Mouse (Mus musculus) MEL (cell line): ENCODE measurements at regions not wholly inside any gene's neighbourhood (a gene's known extent, or its start where the extent isn't known, plus 50 kb on each side); places are given as distances from the start of the nearest gene placed in this dataset.
A peak's percentile ranks its signal among the peaks of the same experiment; 100 is the strongest.

Experiments
- DNase-seq: peaks from one replicate; pipeline ENCODE4 v3.0.0; 2011; ENCODE audit warnings: low read depth, low spot score
- H3K27ac ChIP-seq: 2 replicates; pipeline ENCODE4 v1.5.1; 2012; ENCODE audit warnings: low read depth, mild to moderate bottlenecking, control low read depth, low read length, moderate library complexity; ENCODE audit not compliant: control insufficient read depth
- H3K27me3 ChIP-seq, 2 experiments: fragments of 150-350 bp in 1 of 2; sonication (generic) in 1 of 2; 2 replicates each; pipeline ENCODE4 v1.6.1; 2012; ENCODE audit warnings: low read length in 2 of 2, mild to moderate bottlenecking in 2 of 2, improper control_type of control experiment in 1 of 2, moderate library complexity in 1 of 2; ENCODE audit not compliant: insufficient read depth in 2 of 2, control insufficient read depth in 1 of 2
- H3K36me3 ChIP-seq, 2 experiments: 2 replicates each; pipeline ENCODE4 v1.6.1; 2012 to 2014; ENCODE audit warnings: low read length in 2 of 2, improper control_type of control experiment in 1 of 2, inconsistent platforms in 1 of 2, mild to moderate bottlenecking in 1 of 2; ENCODE audit not compliant: insufficient read depth in 2 of 2, control insufficient read depth in 1 of 2
- H3K4me1 ChIP-seq, 2 experiments: fragments of 150-350 bp in 1 of 2; sonication (generic) in 1 of 2; 2 replicates each; pipeline ENCODE4 v1.6.1; 2012; ENCODE audit warnings: low read length in 2 of 2, improper control_type of control experiment in 1 of 2, mild to moderate bottlenecking in 1 of 2; ENCODE audit not compliant: insufficient read depth in 2 of 2, control insufficient read depth in 1 of 2
- H3K4me3 ChIP-seq, 2 experiments: fragments of 150-350 bp in 1 of 2; sonication (generic) in 1 of 2; 2 replicates each; pipeline ENCODE4 v1.5.1; 2012; ENCODE audit warnings: low read depth in 2 of 2, low read length in 2 of 2, mild to moderate bottlenecking in 2 of 2, moderate library complexity in 2 of 2, control low read depth in 1 of 2, improper control_type of control experiment in 1 of 2; ENCODE audit not compliant: control insufficient read depth in 1 of 2, insufficient read depth in 1 of 2
- H3K79me2 ChIP-seq: 2 replicates; pipeline ENCODE4 v1.6.1; 2012; ENCODE audit warnings: mild to moderate bottlenecking, low read length, moderate library complexity; ENCODE audit not compliant: control insufficient read depth, poor library complexity, insufficient read depth
- H3K9ac ChIP-seq: 2 replicates; pipeline ENCODE4 v1.6.1; 2012; ENCODE audit warnings: low read depth, mild to moderate bottlenecking, control low read depth, low read length, moderate library complexity; ENCODE audit not compliant: control insufficient read depth, poor library complexity, severe bottlenecking
- H3K9me3 ChIP-seq: fragments of 150-350 bp; sonication (generic); replicated peaks from 2 replicates; pipeline ENCODE4 v1.6.1; 2012; ENCODE audit warnings: mild to moderate bottlenecking, low read length, improper control_type of control experiment, moderate library complexity; ENCODE audit not compliant: insufficient read depth
- BHLHE40 ChIP-seq: IDR thresholded peaks from 2 replicates; pipeline ENCODE4 v1.6.1; 2012; ENCODE audit warnings: low read depth, mild to moderate bottlenecking, inconsistent platforms, low read length, improper control_type of control experiment, borderline replicate concordance
- CHD2 ChIP-seq: IDR thresholded peaks from 2 replicates; pipeline ENCODE4 v1.6.1; 2011; ENCODE audit warnings: low read length, improper control_type of control experiment
- CTCF ChIP-seq, 3 experiments: IDR thresholded peaks in 2 of 3; conservative IDR thresholded peaks in 1 of 3; 2 replicates each; pipeline ENCODE4 v1.5.1; 2011 to 2012; ENCODE audit warnings: low read length in 3 of 3, low read depth in 2 of 3, mild to moderate bottlenecking in 2 of 3, improper control_type of control experiment in 1 of 3, inconsistent platforms in 1 of 3, mixed read lengths in 1 of 3, moderate library complexity in 1 of 3; ENCODE audit not compliant: control insufficient read depth in 1 of 3, insufficient read depth in 1 of 3, poor library complexity in 1 of 3, severe bottlenecking in 1 of 3
- E2F4 ChIP-seq: IDR thresholded peaks from 2 replicates; pipeline ENCODE4 v1.6.1; 2011; ENCODE audit warnings: low read depth, low read length, improper control_type of control experiment, borderline replicate concordance
- ELF1 ChIP-seq: IDR thresholded peaks from 2 replicates; pipeline ENCODE4 v1.6.1; 2014; ENCODE audit warnings: low read depth, mild to moderate bottlenecking, inconsistent platforms, low read length, improper control_type of control experiment, moderate library complexity
- EP300 ChIP-seq, 2 experiments: IDR thresholded peaks; 2 replicates each; pipeline ENCODE4 v1.6.1; 2011; ENCODE audit warnings: improper control_type of control experiment in 2 of 2, low read length in 2 of 2, low read depth in 1 of 2, mild to moderate bottlenecking in 1 of 2
- GATA1 ChIP-seq: IDR thresholded peaks from 2 replicates; pipeline ENCODE4 v1.6.1; 2011; ENCODE audit warnings: low read depth, low read length, improper control_type of control experiment
- MAFK ChIP-seq: IDR thresholded peaks from 2 replicates; pipeline ENCODE4 v1.6.1; 2011; ENCODE audit warnings: low read depth, mild to moderate bottlenecking, low read length, improper control_type of control experiment, borderline replicate concordance
- MAX ChIP-seq: IDR thresholded peaks from 2 replicates; pipeline ENCODE4 v1.6.1; 2011; ENCODE audit warnings: low read length, improper control_type of control experiment
- MEF2A ChIP-seq: IDR thresholded peaks from 2 replicates; pipeline ENCODE4 v1.6.1; 2014; ENCODE audit warnings: low read depth, mild to moderate bottlenecking, inconsistent platforms, low read length, improper control_type of control experiment; ENCODE audit not compliant: poor library complexity, insufficient replicate concordance, severe bottlenecking; ENCODE audit errors: extremely low read depth
- MYB ChIP-seq: IDR thresholded peaks from 2 replicates; pipeline ENCODE4 v1.6.1; 2011; ENCODE audit warnings: mild to moderate bottlenecking, low read depth, low read length, improper control_type of control experiment
- NELFE ChIP-seq: IDR thresholded peaks from 2 replicates; pipeline ENCODE4 v1.6.1; 2011; ENCODE audit warnings: low read depth, low read length, improper control_type of control experiment
- POLR2A ChIP-seq, 2 experiments: IDR thresholded peaks; 2 replicates each; pipeline ENCODE4 v1.6.1; 2011 to 2012; ENCODE audit warnings: low read length in 2 of 2, mild to moderate bottlenecking in 2 of 2, control low read depth in 1 of 2, improper control_type of control experiment in 1 of 2, low read depth in 1 of 2, moderate library complexity in 1 of 2; ENCODE audit not compliant: control insufficient read depth in 1 of 2, insufficient read depth in 1 of 2, poor library complexity in 1 of 2
- RAD21 ChIP-seq: IDR thresholded peaks from 2 replicates; pipeline ENCODE4 v1.6.1; 2011; ENCODE audit warnings: mild to moderate bottlenecking, low read depth, low read length, improper control_type of control experiment
- RCOR1 ChIP-seq: IDR thresholded peaks from 2 replicates; pipeline ENCODE4 v1.6.1; 2012; ENCODE audit warnings: low read depth, mild to moderate bottlenecking, inconsistent platforms, low read length, improper control_type of control experiment
- SIN3A ChIP-seq: IDR thresholded peaks from 2 replicates; pipeline ENCODE4 v1.6.1; 2012; ENCODE audit warnings: low read length, improper control_type of control experiment, inconsistent platforms
- SMC3 ChIP-seq: IDR thresholded peaks from 2 replicates; pipeline ENCODE4 v1.6.1; 2011; ENCODE audit warnings: low read depth, low read length, improper control_type of control experiment
- TBP ChIP-seq: IDR thresholded peaks from 2 replicates; pipeline ENCODE4 v1.8.0; 2011; ENCODE audit warnings: low read depth, low read length, improper control_type of control experiment
- TCF12 ChIP-seq: IDR thresholded peaks from 2 replicates; pipeline ENCODE4 v1.6.1; 2014; ENCODE audit warnings: low read depth, mild to moderate bottlenecking, inconsistent platforms, low read length, improper control_type of control experiment, moderate library complexity
- UBTF ChIP-seq: IDR thresholded peaks from 2 replicates; pipeline ENCODE4 v1.6.1; 2012; ENCODE audit warnings: low read depth, mild to moderate bottlenecking, inconsistent platforms, low read length, improper control_type of control experiment, moderate library complexity, borderline replicate concordance; ENCODE audit not compliant: insufficient read depth
- USF1 ChIP-seq: IDR thresholded peaks from 2 replicates; pipeline ENCODE4 v1.6.1; 2014; ENCODE audit warnings: low read depth, mild to moderate bottlenecking, inconsistent platforms, low read length, improper control_type of control experiment, moderate library complexity
- USF2 ChIP-seq, 2 experiments: IDR thresholded peaks; 2 replicates each; pipeline ENCODE4 v1.6.1; 2011 to 2012; ENCODE audit warnings: improper control_type of control experiment in 2 of 2, low read length in 2 of 2, borderline replicate concordance in 1 of 2, inconsistent platforms in 1 of 2, low read depth in 1 of 2, mild to moderate bottlenecking in 1 of 2; ENCODE audit not compliant: insufficient read depth in 1 of 2
- ZC3H11A ChIP-seq: IDR thresholded peaks from 2 replicates; pipeline ENCODE4 v1.6.1; 2012; ENCODE audit warnings: low read depth, mild to moderate bottlenecking, inconsistent platforms, low read length, improper control_type of control experiment

DNA sequence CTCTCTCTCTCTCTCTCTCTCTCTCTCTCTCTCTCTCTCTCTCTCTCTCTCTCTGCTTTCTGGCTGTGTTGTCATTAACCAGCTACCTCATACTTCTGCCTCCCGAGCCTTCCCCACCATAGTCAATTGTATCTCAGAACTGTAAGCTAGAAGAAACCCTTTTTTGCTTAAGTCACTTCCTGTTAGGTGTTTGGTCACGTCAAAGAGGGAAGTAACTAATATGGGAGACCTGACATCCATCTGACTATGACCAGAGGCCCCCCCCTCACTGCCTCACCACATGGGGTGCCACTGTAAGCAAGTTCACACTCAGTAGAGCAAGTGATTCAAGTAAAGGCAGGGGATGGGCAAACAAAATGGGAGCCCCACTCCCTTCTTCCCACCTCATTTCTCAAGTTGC is 187.6 kb upstream of the S100g start:
- no peak overlapping the region for H3K4me3 ChIP-seq
- DNase-seq, result peak; percentile 5

DNA sequence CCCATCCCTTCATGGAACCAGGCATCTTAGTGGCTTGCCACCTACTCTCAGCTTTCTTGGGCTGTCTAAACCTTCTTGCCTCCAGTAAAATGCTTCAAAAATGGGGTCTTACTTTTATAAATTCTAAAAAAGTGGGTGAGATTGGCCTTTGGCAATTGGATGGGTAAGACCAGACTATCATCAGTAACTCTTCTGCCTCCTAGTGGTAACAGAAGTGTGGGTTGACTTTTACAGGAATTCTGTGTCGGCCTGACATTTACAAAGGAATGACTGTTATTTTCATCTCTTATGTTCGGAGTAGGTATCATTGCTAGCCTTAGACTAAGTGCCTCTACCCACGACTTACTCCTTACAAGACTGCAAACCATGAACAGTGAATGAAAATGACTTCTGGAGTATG is 180.1 kb upstream of the S100g start:
- Histone ChIP-seq H3K79me2 (no peaks in the 10 kb centered on the region), H3K9ac (no peak overlapping the region), H3K36me3 (no peaks in the 10 kb centered on the region), H3K9me3 (no peaks in the 10 kb centered on the region), H3K27ac (no peak overlapping the region), H3K4me3 (no peak overlapping the region), H3K4me1 (no peaks in the 10 kb centered on the region), H3K27me3 (no peaks in the 10 kb centered on the region)
- peak; percentile 11 for DNase-seq
- TF ChIP-seq RAD21 (peak; percentile 34), ZC3H11A (0 out of 2 replicates have a peak, but pooled peaks have one; percentile 12), SMC3 (peak; percentile 56), USF2 (IDR thresholded peaks at IDR 0.05; ENCODE audit: borderline replicate concordance in 1 of 2, insufficient read depth in 1 of 2, low read depth in 1 of 2, low read length in 2 of 2) (no peak), MAX (no peak), ELF1 (no peak), TBP (no peak), CTCF (IDR thresholded peaks at IDR 0.05 in 2 of 3, conservative IDR thresholded peaks at IDR 0.05 in 1 of 3; ENCODE audit: control insufficient read depth in 1 of 3, insufficient read depth in 1 of 3, low read depth in 2 of 3, low read length in 3 of 3, poor library complexity in 1 of 3, severe bottlenecking in 1 of 3) (peak in 2 of 3 experiments; percentile 18 to 49; a peak in 2 of 6 replicates)

More for the DNA sequence above, 187.6 kb upstream of the S100g start:
- Histone ChIP-seq H3K27ac (no peak overlapping the region), H3K9ac (no peak overlapping the region), H3K4me1 (no peaks in the 10 kb centered on the region), H3K27me3 (peaks cover 0 to 5% of the 10 kb centered on the region in 2 experiments; a peak in 2 of 4 replicates), H3K79me2 (no peaks in the 10 kb centered on the region), H3K9me3 (no peaks in the 10 kb centered on the region), H3K36me3 (no peaks in the 10 kb centered on the region)
- no peak for TF ChIP-seq UBTF
- TF ChIP-seq NELFE, result no peak
- TF ChIP-seq ZC3H11A, result no peak
- TF ChIP-seq GATA1, result no peak
- TF ChIP-seq MYB, result no peak
- no peak for TF ChIP-seq POLR2A (IDR thresholded peaks at IDR 0.05; ENCODE audit: control insufficient read depth in 1 of 2, insufficient read depth in 1 of 2, low read depth in 1 of 2, low read length in 2 of 2, poor library complexity in 1 of 2)
- TF ChIP-seq RCOR1, result no peak
- TF ChIP-seq EP300 (IDR thresholded peaks at IDR 0.05; ENCODE audit: low read depth in 1 of 2, low read length in 2 of 2), result no peak
- no peak for TF ChIP-seq MEF2A
- TF ChIP-seq USF2 (IDR thresholded peaks at IDR 0.05; ENCODE audit: borderline replicate concordance in 1 of 2, insufficient read depth in 1 of 2, low read depth in 1 of 2, low read length in 2 of 2), result no peak
- TF ChIP-seq CHD2, result no peak
- TF ChIP-seq ELF1, result no peak
- TF ChIP-seq BHLHE40, result no peak
- TF ChIP-seq MAX, result no peak
- no peak for TF ChIP-seq RAD21
- no peak for TF ChIP-seq TCF12
- TF ChIP-seq SIN3A, result no peak
- no peak for TF ChIP-seq MAFK
- no peak for TF ChIP-seq USF1
- TF ChIP-seq E2F4, result no peak
